Mouse (Mus musculus): ENCODE measurements at regions not wholly inside any gene's neighbourhood (a gene's known extent, or its start where the extent isn't known, plus 50 kb on each side); places are given as distances from the start of the nearest gene placed in this dataset.

DNA sequence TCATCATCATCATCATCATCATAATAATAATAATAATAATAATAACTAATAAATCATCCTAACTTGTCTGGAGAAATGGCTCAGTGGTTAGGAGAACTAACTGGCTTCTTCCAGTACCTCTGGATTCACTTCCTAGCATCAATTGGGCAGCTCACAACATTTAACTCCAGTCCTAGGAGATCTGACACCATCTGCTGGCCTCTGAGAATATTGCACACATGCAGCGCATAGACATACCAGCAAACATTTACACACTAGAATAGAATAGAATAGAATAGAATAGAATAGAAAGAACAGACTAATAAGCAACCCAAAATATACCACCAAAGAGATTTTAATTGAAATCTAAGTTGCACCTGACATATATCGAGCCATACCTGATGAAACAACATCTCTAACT, 715.9 kb upstream of the Kirrel3 start:
- H3K4me1 ChIP-seq = no peaks in the 10 kb centered on the region
- no peaks in the 10 kb centered on the region; the same call in 1 of the 2 replicates for H3K9me3 ChIP-seq
- TF ChIP-seq FLI1 (IDR thresholded peaks at IDR 0.05; ENCODE audit: low read length) = no peak
- no peak for TF ChIP-seq GATA1 (IDR thresholded peaks at IDR 0.05; ENCODE audit: borderline replicate concordance, low read length)
- no peaks in the 10 kb centered on the region for H3K36me3 ChIP-seq (replicated peaks; ENCODE audit: low read length)
- no peaks in the 10 kb centered on the region for H3K27me3 ChIP-seq (replicated peaks)
- no peak overlapping the region for H3K4me3 ChIP-seq (replicated peaks)

DNA sequence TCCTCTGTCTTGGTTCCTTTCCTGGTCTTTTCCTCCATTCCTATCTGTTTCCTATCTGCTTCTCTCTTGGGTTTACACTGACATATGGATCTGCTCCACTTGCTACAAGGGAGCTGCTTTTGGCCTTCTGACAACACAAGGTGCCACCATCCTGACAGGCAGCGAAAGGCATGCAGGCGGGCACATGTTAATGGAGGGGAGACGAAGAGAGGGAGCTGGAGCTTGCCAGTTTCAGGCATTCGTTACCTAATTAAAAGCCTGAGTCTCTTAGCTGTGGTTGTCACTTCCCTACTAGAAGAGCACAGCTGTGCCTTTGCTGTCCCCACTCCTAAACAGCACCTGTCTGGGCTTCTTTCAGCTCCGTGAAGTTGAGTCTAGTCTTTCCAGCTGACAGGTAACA, 711.5 kb upstream of the Kirrel3 start:
- Histone ChIP-seq H3K4me1 (no peaks in the 10 kb centered on the region), H3K27me3 (replicated peaks) (no peaks in the 10 kb centered on the region), H3K4me3 (replicated peaks) (no peak overlapping the region), H3K9me3 (no peaks in the 10 kb centered on the region; the same call in 1 of the 2 replicates), H3K36me3 (replicated peaks; ENCODE audit: low read length) (no peaks in the 10 kb centered on the region)
- TF ChIP-seq FLI1 (IDR thresholded peaks at IDR 0.05; ENCODE audit: low read length) = no peak
- TF ChIP-seq GATA1 (IDR thresholded peaks at IDR 0.05; ENCODE audit: borderline replicate concordance, low read length) = no peak

DNA sequence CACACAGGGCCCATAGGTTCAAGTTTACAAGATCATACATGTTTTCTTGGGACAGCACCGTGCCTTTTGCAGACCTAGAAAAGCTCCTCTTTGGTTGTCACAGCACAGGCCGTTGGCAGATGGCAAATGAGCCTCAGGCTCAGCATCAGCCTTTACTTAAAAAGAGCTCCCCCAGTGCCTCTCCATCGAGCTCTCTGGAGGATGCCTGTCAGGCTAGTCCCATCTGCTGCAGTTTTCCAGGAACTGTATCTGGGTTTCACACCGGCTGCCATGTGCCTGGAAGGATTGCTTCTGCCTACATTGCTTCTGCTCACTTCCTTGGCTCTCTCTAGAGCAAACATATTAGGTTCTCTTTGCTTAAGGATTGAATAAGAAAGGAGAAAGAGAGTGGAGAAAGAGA, 695.1 kb upstream of the Kirrel3 start:
- Histone ChIP-seq H3K36me3 (replicated peaks; ENCODE audit: low read length) (no peaks in the 10 kb centered on the region), H3K27me3 (replicated peaks) (no peaks in the 10 kb centered on the region), H3K4me3 (replicated peaks) (no peak overlapping the region), H3K9me3 (no peaks in the 10 kb centered on the region), H3K4me1 (no peaks in the 10 kb centered on the region)
- TF ChIP-seq FLI1 (IDR thresholded peaks at IDR 0.05; ENCODE audit: low read length) = no peak
- TF ChIP-seq GATA1 (IDR thresholded peaks at IDR 0.05; ENCODE audit: borderline replicate concordance, low read length) = no peak

DNA sequence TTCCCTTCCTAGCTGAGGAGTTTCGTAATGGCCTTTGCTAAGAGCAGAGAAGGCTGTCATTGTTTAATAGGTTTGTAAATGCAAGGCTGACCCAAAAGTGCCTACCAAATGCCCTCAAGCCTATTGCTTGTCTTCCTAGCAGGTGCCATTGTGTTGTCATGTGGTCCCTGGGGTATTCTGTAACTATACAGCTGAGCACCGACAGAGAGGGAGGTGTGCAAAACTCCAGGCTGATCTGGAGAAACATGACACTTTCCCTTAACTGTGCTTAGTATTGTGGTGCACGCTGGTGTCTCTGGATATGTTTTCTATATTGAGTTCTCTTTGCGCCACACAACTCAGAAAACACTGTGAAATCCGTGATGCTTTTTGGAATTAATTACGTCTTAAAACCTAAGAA, 685.4 kb upstream of the Kirrel3 start:
- TF ChIP-seq FLI1 (IDR thresholded peaks at IDR 0.05; ENCODE audit: low read length) = no peak
- TF ChIP-seq GATA1 (IDR thresholded peaks at IDR 0.05; ENCODE audit: borderline replicate concordance, low read length) = no peak

DNA sequence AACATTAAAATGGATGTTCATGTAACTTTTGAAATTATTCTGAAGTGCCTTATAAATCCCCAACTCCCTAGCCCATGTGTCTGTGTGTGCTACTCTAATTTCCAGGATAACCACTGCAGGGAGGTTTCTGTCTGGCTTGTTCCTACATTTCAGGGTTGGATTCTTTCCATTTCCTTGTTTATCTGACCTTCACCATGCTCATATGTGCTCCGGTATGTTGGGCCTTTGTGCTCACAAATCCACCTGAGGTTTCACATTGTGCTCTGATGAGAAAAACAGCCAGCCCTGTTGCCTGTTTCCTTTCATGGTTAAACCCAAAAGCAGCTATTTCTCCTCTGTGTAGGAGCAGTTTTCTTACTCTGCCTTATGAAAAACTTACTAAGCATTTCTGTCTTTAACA, 684.9 kb upstream of the Kirrel3 start:
- TF ChIP-seq GATA1 (IDR thresholded peaks at IDR 0.05; ENCODE audit: borderline replicate concordance, low read length) = no peak
- no peak for TF ChIP-seq FLI1 (IDR thresholded peaks at IDR 0.05; ENCODE audit: low read length)
- no peak overlapping the region for H3K4me3 ChIP-seq (replicated peaks)
- no peaks in the 10 kb centered on the region for H3K36me3 ChIP-seq (replicated peaks; ENCODE audit: low read length)
- no peaks in the 10 kb centered on the region for H3K27me3 ChIP-seq (replicated peaks)
- no peaks in the 10 kb centered on the region for H3K9me3 ChIP-seq
- no peaks in the 10 kb centered on the region for H3K4me1 ChIP-seq

More for the DNA sequence above, 685.4 kb upstream of the Kirrel3 start:
- Histone ChIP-seq H3K27me3 (replicated peaks) (no peaks in the 10 kb centered on the region), H3K4me3 (replicated peaks) (no peak overlapping the region), H3K36me3 (replicated peaks; ENCODE audit: low read length) (no peaks in the 10 kb centered on the region), H3K9me3 (no peaks in the 10 kb centered on the region), H3K4me1 (no peaks in the 10 kb centered on the region)

DNA sequence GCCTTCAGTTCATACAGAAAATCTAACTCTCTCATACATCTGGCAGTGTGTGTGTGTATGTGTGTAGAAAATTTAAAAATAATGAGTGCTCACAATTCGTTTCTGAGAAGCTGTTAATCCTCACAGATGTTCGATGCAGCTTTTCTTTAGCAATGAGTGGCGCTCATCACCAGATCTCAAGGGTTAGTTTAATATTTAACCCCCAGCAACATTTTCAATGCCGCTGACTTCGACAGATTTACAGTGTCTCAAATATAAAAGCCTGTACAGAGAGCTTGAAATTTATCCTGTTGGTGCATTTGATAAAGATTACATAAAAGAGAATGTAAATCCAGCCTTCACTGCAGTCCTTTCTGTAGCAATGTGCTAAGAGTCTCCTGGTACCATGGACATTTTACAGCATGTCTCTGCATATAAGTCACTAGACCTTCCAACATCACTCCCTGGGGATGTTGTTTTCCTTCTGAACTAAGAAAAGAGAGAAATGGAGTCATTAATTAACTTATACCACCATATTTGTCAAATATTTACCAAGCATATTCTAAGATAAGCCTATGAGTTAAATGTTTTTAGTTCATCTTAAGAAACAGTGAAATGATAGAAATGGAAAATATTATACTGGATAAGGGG, 670.8 kb upstream of the Kirrel3 start:
- TF ChIP-seq FLI1 (IDR thresholded peaks at IDR 0.05; ENCODE audit: low read length) (no peak), GATA1 (IDR thresholded peaks at IDR 0.05; ENCODE audit: borderline replicate concordance, low read length) (no peak)
- Histone ChIP-seq H3K9me3 (no peaks in the 10 kb centered on the region), H3K4me3 (replicated peaks) (no peak overlapping the region), H3K4me1 (no peaks in the 10 kb centered on the region), H3K27me3 (replicated peaks) (no peaks in the 10 kb centered on the region), H3K36me3 (replicated peaks; ENCODE audit: low read length) (no peaks in the 10 kb centered on the region)

DNA sequence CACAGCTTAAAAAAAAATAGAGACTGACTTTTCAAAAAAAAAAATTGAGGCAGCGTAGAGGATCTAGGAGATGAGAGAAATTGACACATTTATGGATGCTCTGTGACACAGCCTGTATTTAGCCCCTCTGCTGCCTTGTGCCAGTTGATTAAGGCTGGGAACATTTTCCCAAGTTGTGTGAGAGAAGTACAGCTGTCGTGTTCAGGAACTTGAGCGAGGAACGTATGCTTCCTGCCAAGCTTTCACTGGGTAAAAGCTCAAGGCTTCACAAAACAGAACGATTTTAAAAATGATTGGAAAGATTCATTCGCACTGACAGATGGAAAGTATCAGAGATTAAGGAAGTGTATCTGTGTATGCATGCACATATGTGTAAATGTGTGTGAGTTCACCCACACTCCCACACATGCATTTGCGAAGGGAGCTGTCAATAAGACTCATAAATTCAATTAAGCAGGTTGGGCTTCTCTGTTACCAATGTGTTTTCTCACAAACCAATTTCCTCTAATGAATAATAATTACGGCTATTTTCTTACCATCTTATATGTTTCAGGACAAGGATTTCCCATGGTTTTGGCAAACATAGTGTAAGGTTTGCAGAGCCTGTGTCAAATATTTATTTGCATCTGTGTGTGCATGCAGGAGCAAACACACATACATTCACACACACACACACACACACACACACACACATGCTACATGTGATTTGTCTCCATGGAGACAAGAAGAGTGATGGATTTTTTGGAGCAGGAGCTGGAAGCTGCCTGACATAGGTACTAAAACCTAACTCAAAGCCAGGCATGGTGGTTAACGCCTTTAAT, 662.9 kb upstream of the Kirrel3 start:
- no peaks in the 10 kb centered on the region for H3K27me3 ChIP-seq (replicated peaks)
- no peak overlapping the region for H3K4me3 ChIP-seq (replicated peaks)
- no peaks in the 10 kb centered on the region for H3K4me1 ChIP-seq
- H3K36me3 ChIP-seq (replicated peaks; ENCODE audit: low read length) = no peaks in the 10 kb centered on the region
- TF ChIP-seq FLI1 (IDR thresholded peaks at IDR 0.05; ENCODE audit: low read length) = no peak
- TF ChIP-seq GATA1 (IDR thresholded peaks at IDR 0.05; ENCODE audit: borderline replicate concordance, low read length) = no peak
- H3K9me3 ChIP-seq = no peaks in the 10 kb centered on the region

DNA sequence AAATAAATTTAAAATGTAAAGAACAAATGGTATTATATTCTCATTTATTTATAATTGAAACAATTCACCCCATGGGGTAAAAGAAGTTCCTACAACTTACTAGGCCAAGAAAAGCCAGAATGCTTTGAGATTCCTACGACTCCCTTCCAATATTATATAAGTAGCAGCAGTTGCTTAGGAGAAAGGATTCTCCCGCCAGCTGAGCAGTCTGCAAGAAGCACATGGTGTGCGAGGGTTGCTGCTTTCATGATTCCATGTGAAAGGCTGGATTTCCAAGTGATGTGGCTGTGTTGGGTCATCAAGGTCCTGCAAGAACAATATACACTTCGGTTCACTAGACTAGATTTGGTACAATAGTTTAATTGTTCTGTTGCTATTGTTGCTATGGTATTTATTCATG, 659.6 kb upstream of the Kirrel3 start:
- no peaks in the 10 kb centered on the region for H3K9me3 ChIP-seq
- no peaks in the 10 kb centered on the region for H3K4me1 ChIP-seq
- no peaks in the 10 kb centered on the region for H3K36me3 ChIP-seq (replicated peaks; ENCODE audit: low read length)
- no peaks in the 10 kb centered on the region for H3K27me3 ChIP-seq (replicated peaks)
- H3K4me3 ChIP-seq (replicated peaks) = no peak overlapping the region
- TF ChIP-seq GATA1 (IDR thresholded peaks at IDR 0.05; ENCODE audit: borderline replicate concordance, low read length) (no peak), FLI1 (IDR thresholded peaks at IDR 0.05; ENCODE audit: low read length) (no peak)

DNA sequence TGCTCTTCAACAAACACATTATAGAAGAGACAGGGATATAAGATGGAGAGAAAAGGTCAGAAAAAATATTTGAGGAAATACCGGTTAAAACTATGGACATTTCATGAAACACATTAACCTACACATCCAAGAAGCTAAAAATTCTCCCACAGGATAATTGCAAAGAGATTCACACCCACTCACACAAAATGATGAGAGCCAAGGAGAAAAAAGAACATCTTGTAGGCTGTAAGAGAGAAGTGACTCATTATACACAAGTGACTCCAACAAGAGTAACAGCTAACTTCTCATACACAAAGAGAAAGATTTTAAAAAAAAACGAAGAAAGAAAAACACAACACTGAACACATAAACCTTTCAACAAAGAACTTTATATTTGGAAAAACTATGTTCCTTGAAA, 658.3 kb upstream of the Kirrel3 start:
- no peaks in the 10 kb centered on the region for H3K9me3 ChIP-seq
- TF ChIP-seq GATA1 (IDR thresholded peaks at IDR 0.05; ENCODE audit: borderline replicate concordance, low read length) (no peak), FLI1 (IDR thresholded peaks at IDR 0.05; ENCODE audit: low read length) (no peak)
- H3K4me3 ChIP-seq (replicated peaks) = no peak overlapping the region
- H3K4me1 ChIP-seq = no peaks in the 10 kb centered on the region
- no peaks in the 10 kb centered on the region for H3K27me3 ChIP-seq (replicated peaks)
- H3K36me3 ChIP-seq (replicated peaks; ENCODE audit: low read length) = no peaks in the 10 kb centered on the region

DNA sequence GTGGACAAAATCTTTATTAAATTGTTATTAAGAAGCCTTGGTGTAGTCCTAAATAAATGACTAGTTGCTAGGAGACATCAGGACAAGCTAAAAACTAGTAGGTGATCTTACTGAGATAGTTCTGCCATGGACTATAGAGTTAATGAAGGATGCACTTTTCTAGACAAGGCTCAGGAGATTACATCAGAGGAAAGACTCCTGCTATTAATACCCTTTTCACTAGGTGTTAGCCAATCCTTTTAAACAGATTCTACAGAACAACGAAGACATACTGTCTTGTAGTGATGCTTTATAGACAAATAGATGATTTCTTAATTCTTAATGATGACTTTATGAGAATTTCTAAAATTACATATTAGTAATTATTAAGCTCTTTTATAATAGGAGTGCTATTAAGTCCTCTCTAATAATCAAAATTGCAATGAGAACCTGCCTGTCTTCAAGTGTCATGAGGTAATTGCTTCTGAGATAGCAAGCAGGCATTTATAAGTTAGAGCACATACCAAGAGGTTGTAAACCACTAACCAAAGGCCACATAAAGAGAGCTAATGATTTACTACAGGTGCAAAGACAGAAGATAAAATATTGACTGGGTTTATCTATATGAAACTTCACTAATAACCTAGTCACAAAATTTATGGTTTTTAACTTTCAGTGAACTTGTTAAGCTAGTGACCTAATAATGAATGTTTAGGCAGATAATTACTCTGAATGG, 647.9 kb upstream of the Kirrel3 start:
- Histone ChIP-seq H3K4me3 (replicated peaks) (no peak overlapping the region), H3K9me3 (no peaks in the 10 kb centered on the region)
- no peak for TF ChIP-seq GATA1 (IDR thresholded peaks at IDR 0.05; ENCODE audit: borderline replicate concordance, low read length)
- no peak for TF ChIP-seq FLI1 (IDR thresholded peaks at IDR 0.05; ENCODE audit: low read length)

More for the DNA sequence above, 647.9 kb upstream of the Kirrel3 start:
- H3K27me3 ChIP-seq (replicated peaks) = no peaks in the 10 kb centered on the region
- H3K4me1 ChIP-seq = no peaks in the 10 kb centered on the region
- no peaks in the 10 kb centered on the region for H3K36me3 ChIP-seq (replicated peaks; ENCODE audit: low read length)
